Mouse (Mus musculus) neural tube, embryonic 14.5 days (tissue): ENCODE measurements around the gene Psme3. TPM values are rescaled to one million over a fixed set of nuclear protein-coding genes. Genes with fewer than 3 reads are reported as not detected.
A peak's percentile ranks its signal among the peaks of the same experiment; 100 is the strongest.

ENCODE experiments used
- ATAC-seq: fragments of 200-750 bp; cut with Nextera tagmentation; 2 replicates; pipeline ENCODE4 v1.8.0; 2017; ENCODE audit warnings: low read depth, mild to moderate bottlenecking, moderate TSS enrichment, moderate library complexity
- H3K27ac ChIP-seq: fragments of 300-500 bp; sonication (generic); 2 replicates; pipeline ENCODE4 v1.5.1; 2014; ENCODE audit warnings: low read depth, mild to moderate bottlenecking, control low read depth, low read length, moderate library complexity, mixed read lengths
- H3K27me3 ChIP-seq: fragments of 300-500 bp; sonication (generic); 2 replicates; pipeline ENCODE4 v1.6.1; 2014; ENCODE audit warnings: low read length; ENCODE audit not compliant: control insufficient read depth, insufficient read depth
- H3K36me3 ChIP-seq: fragments of 300-500 bp; sonication (generic); 2 replicates; pipeline ENCODE4 v1.6.1; 2014; ENCODE audit warnings: low read length, mixed read lengths; ENCODE audit not compliant: control insufficient read depth, insufficient read depth
- H3K4me1 ChIP-seq: fragments of 300-500 bp; sonication (generic); 2 replicates; pipeline ENCODE4 v1.6.1; 2014; ENCODE audit warnings: low read length; ENCODE audit not compliant: control insufficient read depth, insufficient read depth
- H3K4me2 ChIP-seq: fragments of 300-500 bp; sonication (generic); 2 replicates; pipeline ENCODE4 v1.6.1; 2014; ENCODE audit warnings: mild to moderate bottlenecking, low read depth, low read length, control low read depth
- H3K4me3 ChIP-seq: fragments of 300-500 bp; sonication (generic); 2 replicates; pipeline ENCODE4 v1.5.1; 2014; ENCODE audit warnings: low read depth, low read length, control low read depth, mixed read lengths
- H3K9ac ChIP-seq: fragments of 300-500 bp; sonication (generic); replicated peaks from 2 replicates; pipeline ENCODE4 v1.6.1; 2014; ENCODE audit warnings: low read depth, mild to moderate bottlenecking, control low read depth, low read length, mixed read lengths
- H3K9me3 ChIP-seq: fragments of 300-500 bp; sonication (generic); 2 replicates; pipeline ENCODE4 v1.6.1; 2016; ENCODE audit warnings: low read length; ENCODE audit not compliant: control insufficient read depth
- WGBS: fragments of 180-500 bp; shearing (Covaris S2); extraction: QIAGEN DNeasy Blood & Tissue Kit; methylation state at CpG from one replicate; pipeline ENCODE4 v1.1.7; 2014; 5-methylcytosine and 5-hydroxymethylcytosine counted together
- polyA plus RNA-seq: library from polyadenylated mRNA; unstranded; fragments of >200 nt; fragmentation: Nextera tagmentation; extraction: Ambion mirVana; gene quantifications from 2 replicates; pipeline ENCODE4 v1.2.1, GENCODE M21; 2014

The Psme3 gene
- polyA plus RNA-seq, 1 experiment from 2014 or later = 73.3 TPM

DNA sequence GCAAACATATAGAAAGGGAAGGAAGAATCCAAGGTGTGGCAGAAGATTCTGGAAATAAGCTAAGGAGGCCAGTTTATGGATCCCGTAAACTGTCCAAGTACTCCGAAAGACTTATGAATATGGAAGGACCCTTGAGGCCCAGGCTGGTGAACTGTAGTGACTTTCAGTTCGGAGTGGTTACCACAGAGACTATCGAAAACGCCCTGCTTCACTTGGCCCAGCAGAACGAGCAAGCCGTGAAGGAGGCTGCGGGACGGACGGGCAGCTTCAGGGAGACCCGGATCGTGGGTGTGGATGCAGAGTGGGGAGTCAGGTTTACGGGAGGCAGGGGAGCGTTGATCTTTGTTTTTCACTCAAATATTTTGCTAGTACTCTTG, 36.8 kb upstream of the Psme3 start:
- Histone ChIP-seq H3K9me3 (no peaks in the 10 kb centered on the region), H3K36me3 (no peaks in the 10 kb centered on the region), H3K27ac (no peak overlapping the region), H3K4me2 (peak overlapping the region; percentile 82), H3K27me3 (no peaks in the 10 kb centered on the region), H3K4me3 (peak overlapping the region; percentile 67), H3K4me1 (peaks cover 17% of the 10 kb centered on the region), H3K9ac (no peak overlapping the region)
- ATAC-seq = peak; percentile 23
- WGBS = 61% methylated on average over 14 of the region's 14 CpGs

DNA sequence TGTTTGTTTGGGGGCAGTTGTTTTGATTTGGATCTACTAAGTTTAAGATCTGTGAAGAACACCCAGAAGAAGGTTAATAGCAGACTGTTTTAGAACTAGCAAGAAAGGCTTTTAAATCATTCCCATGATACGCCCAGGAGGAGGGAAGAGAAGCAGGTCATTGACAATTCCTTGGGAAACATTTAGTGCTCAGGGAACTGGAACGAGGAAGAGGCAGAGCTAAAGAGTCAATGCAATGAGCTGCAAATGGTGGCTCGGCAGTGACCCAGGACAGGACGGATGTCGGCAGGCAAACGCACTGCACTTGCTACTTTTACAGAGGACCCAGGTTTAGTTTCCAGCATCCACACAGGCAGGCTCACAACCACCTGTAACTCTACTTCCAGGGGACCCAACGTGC, 35.2 kb upstream of the Psme3 start:
- Histone ChIP-seq H3K9ac (no peak overlapping the region), H3K27ac (no peak overlapping the region), H3K9me3 (no peaks in the 10 kb centered on the region), H3K4me1 (peaks cover 17% of the 10 kb centered on the region), H3K4me3 (no peak overlapping the region), H3K4me2 (no peak overlapping the region), H3K36me3 (no peaks in the 10 kb centered on the region), H3K27me3 (no peaks in the 10 kb centered on the region)
- 38% methylated on average over 7 of the region's 7 CpGs for WGBS
- no peak for ATAC-seq

DNA sequence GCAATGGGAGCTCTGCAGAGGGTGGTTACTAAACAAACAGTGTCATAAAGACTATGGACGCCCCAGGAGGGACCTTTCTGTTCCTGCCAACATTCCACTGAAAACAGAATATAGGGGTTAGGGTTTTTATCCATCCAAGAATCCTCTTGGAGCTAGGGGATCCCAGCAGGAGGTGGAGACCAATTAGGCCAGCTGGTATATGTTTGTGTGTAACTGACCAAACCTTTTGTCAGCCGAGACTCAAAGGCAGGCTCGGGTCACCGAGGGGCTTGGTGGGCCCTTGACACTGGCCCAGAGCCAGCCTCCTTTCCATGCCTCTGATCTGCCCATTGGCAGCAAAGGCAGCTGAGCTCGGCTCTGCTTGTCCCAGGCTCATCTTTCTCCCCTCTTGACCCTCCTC, 33.1 kb upstream of the Psme3 start:
- Histone ChIP-seq H3K9ac (no peak overlapping the region), H3K27ac (no peak overlapping the region), H3K36me3 (peaks cover 9% of the 10 kb centered on the region; the same call in 1 of the 2 replicates), H3K4me2 (no peak overlapping the region), H3K4me3 (no peak overlapping the region), H3K9me3 (no peaks in the 10 kb centered on the region), H3K4me1 (peaks cover 5% of the 10 kb centered on the region), H3K27me3 (no peaks in the 10 kb centered on the region)
- no peak for ATAC-seq
- 15% methylated on average over 5 of the region's 5 CpGs for WGBS

DNA sequence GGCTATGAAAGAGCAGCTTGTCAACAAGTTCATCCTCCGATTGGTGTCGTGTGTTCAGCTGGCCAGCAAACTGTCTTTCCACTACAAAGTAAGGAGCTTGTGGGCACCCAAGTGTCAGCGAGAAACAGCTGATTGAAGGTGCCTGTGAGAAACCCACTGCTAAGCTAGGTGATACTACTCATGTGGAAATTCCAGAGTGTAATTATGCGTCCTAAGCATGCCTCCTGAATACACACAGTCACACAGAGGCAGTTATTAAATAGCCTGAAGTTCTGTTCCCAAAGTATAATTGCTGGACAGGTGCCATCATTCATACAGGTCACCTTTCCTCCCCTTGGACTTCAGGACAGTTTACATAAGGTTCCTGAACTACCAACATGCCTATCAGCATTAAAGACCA, 32.2 kb upstream of the Psme3 start:
- H3K4me1 ChIP-seq = 0 out of 2 replicates have a peak, but pooled peaks cover 3% of the 10 kb centered on the region
- no peak overlapping the region for H3K4me2 ChIP-seq
- H3K36me3 ChIP-seq = peaks cover 14% of the 10 kb centered on the region; the same call in 1 of the 2 replicates
- no peak for ATAC-seq
- H3K27me3 ChIP-seq = no peaks in the 10 kb centered on the region
- no peak overlapping the region for H3K9ac ChIP-seq
- H3K4me3 ChIP-seq = no peak overlapping the region
- no peaks in the 10 kb centered on the region for H3K9me3 ChIP-seq
- no peak overlapping the region for H3K27ac ChIP-seq
- 71% methylated on average over 4 of the region's 4 CpGs for whole genome bisulfite sequencing

DNA sequence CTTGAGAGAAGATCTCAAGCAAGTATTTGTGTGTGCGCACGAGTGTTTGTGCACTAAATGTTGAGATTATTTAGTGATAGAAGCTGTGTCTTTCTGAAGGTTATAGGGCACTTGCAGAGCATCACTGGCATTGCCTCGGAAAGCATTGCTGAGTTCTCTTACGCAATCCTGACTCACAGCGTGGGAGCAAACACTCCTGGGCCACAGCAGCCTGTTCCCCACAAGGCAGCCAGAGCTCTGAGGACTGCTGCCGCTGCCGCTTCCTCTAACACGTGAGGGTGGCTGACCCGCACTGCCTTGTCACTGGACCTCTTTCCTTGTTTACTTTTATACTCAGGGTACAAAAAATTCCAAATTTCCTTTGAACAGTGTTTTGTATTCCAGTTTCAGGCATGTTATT, 28.7 kb upstream of the Psme3 start:
- Histone ChIP-seq H3K4me3 (no peak overlapping the region), H3K4me2 (no peak overlapping the region), H3K9me3 (no peaks in the 10 kb centered on the region), H3K9ac (no peak overlapping the region), H3K27ac (no peak overlapping the region), H3K27me3 (no peaks in the 10 kb centered on the region), H3K36me3 (peaks cover 34% of the 10 kb centered on the region), H3K4me1 (no peaks in the 10 kb centered on the region)
- 87% methylated on average over 9 of the region's 9 CpGs for WGBS
- ATAC-seq = no peak

DNA sequence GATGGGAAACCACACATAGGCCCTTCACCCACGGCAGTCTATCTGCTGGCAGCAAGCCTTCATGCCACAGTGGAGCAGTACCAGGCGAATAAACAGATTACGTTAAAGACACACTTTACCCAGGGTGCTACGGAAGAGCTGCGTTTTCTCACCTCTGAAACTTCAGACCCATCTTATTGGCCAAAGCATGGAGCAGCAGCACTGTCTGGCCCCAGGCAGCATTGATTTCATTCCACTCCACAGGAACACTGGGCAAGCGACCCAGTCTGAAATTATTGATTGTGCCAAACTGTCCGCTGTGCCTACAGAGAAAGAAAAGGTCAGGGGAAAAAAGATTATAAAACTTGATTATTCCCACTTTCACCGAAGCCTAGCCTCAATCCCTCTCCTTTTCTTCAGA, 24.8 kb upstream of the Psme3 start:
- peaks cover 57% of the 10 kb centered on the region for H3K36me3 ChIP-seq
- ATAC-seq = no peak
- 96% methylated on average over 8 of the region's 8 CpGs for WGBS

DNA sequence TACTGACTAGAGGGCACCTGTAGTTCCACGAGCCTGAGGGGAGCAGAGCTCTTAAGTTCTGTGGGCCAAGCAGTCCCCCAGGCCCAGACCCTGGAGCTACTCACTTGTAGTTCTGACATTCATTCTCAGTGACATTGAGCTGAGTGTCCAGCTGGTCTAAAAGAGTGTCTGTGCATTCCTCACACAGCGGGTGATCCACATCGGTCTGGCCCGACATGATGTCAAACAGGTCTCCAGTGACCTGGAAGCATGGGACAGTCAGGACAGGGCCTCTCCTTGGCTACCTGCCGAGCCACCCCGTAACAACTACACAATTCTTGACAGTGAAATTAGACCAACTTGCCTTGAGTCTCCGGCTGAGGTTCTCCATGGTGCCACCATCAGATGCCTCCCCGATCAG, 20.8 kb upstream of the Psme3 start:
- no peak overlapping the region for H3K4me2 ChIP-seq
- H3K27me3 ChIP-seq = no peaks in the 10 kb centered on the region
- 92% methylated on average over 8 of the region's 8 CpGs for WGBS
- ATAC-seq = no peak
- no peak overlapping the region for H3K27ac ChIP-seq
- no peaks in the 10 kb centered on the region for H3K4me1 ChIP-seq
- peaks cover 36% of the 10 kb centered on the region for H3K36me3 ChIP-seq
- H3K9ac ChIP-seq = no peak overlapping the region
- no peak overlapping the region for H3K4me3 ChIP-seq
- H3K9me3 ChIP-seq = no peaks in the 10 kb centered on the region

More for the DNA sequence above, 24.8 kb upstream of the Psme3 start:
- Histone ChIP-seq H3K4me1 (no peaks in the 10 kb centered on the region), H3K27me3 (no peaks in the 10 kb centered on the region), H3K4me2 (no peak overlapping the region), H3K27ac (no peak overlapping the region), H3K9ac (no peak overlapping the region), H3K4me3 (no peak overlapping the region), H3K9me3 (no peaks in the 10 kb centered on the region)

DNA sequence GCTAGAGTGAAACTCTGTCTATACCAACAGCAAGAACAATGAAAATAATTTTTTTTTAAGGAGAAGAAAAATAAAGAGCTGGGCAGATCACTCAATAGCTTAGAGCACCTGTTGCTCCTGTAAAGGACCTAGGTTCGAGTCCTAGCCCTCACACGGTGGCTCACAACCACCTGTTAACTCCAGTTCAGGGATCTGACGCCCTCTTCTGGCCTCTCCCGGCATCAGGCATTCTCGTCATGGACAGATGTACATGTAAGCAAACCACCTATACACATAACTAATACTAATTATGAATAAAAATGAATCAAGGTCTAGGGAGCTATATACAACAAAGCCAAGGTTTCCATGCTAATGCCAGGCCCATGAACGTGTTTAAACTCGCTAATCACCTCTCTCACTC, 15.1 kb upstream of the Psme3 start:
- Histone ChIP-seq H3K4me1 (peaks cover 12% of the 10 kb centered on the region), H3K27me3 (no peaks in the 10 kb centered on the region), H3K4me2 (peak overlapping the region; percentile 99), H3K36me3 (peaks cover 3% of the 10 kb centered on the region), H3K9me3 (no peaks in the 10 kb centered on the region), H3K4me3 (peak overlapping the region; percentile 58), H3K27ac (no peak overlapping the region), H3K9ac (peak overlapping the region; percentile 75; the same call in 1 of the 2 replicates)
- ATAC-seq = no peak
- 69% methylated on average over 7 of the region's 7 CpGs for WGBS

DNA sequence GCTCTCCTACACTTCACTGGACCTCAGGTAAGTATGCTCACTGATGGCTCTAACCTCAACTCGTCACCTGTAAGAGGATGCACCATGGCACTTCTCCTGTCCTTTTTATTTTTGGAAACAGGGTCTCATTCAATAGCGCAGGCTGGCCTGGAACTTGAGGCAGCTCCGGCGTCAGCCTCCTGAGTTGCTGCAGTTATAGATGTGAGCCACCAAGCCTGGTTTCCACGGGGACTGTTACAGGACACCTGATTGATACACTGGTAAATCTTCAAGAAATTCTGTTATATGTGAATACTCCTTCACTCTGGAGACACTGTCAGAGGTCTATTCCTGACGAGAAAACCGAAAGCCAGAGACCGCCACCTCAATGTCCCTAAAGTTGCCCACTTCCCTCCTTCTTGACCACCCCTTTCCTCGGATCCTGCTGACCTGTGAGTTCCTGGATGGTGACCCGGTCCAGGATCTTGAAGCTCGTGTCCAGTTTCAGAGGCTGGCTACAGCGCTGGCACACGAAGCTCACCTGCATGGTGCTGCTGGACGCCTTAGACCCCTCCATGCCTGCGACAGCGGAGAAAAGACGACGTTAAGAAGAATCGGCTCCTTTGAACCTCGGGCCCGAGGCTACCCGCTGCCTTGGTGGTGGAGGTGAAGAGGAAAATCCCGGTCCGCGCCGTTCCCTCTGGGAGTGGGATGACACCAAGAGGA, 14.6 kb upstream of the Psme3 start:
- peak overlapping the region; percentile 99 for H3K4me2 ChIP-seq
- no peaks in the 10 kb centered on the region for H3K27me3 ChIP-seq
- H3K4me1 ChIP-seq = peaks cover 12% of the 10 kb centered on the region
- H3K9ac ChIP-seq = peak overlapping the region; percentile 75
- no peak for ATAC-seq
- WGBS = 13% methylated on average over 26 of the region's 26 CpGs
- H3K9me3 ChIP-seq = no peaks in the 10 kb centered on the region
- no peaks in the 10 kb centered on the region; the same call in 1 of the 2 replicates for H3K36me3 ChIP-seq
- H3K27ac ChIP-seq = peak overlapping the region; percentile 76; the same call in 1 of the 2 replicates
- H3K4me3 ChIP-seq = peak overlapping the region; percentile 58
